Mouse (Mus musculus): ENCODE data around the gene Ddx6.

Gene Ddx6

DNA sequence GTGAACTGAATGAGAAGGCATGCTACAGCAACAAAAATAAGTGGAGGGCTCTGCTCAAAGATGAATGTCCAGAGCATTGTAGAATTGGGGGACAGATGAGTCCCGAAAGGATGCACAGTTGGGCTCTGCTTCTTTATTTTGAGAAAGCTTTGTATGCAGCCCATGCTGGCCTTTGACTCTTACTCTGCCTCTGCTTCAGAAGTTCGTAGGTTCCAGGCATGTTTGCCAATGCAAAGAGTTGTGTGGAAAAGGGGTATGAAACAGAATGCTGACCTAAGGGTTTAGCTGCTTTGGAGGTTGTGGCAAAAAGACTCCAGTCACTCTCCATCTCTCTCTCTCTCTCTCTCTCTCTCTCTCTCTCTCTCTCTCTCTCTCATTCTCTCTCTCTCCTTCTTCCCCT, 36.9 kb downstream of the Ddx6 start:
- DNase-seq (ENCODE audit: low spot score in 2 of 2): no peak

DNA sequence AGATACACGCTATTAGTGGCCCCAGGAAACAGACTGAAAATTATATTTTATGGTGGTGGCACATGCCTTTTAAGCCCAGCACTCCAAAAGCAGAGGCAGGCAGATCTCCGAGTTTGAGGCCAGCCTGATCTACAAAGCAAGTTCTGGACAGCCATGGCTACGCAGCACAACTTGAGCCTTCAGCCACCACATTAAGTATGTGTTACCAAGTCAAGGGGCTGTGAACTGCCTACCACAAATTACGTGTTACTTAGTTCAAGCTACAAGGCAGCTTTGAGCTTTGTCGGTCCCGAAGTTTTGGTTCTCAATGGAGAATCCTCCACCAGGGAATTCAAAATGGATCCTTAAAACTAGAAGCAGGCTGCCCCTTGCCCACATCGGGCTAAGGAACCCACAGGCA, 38.4 kb downstream of the Ddx6 start:
- DNase-seq (ENCODE audit: low spot score in 2 of 2): no peak

DNA sequence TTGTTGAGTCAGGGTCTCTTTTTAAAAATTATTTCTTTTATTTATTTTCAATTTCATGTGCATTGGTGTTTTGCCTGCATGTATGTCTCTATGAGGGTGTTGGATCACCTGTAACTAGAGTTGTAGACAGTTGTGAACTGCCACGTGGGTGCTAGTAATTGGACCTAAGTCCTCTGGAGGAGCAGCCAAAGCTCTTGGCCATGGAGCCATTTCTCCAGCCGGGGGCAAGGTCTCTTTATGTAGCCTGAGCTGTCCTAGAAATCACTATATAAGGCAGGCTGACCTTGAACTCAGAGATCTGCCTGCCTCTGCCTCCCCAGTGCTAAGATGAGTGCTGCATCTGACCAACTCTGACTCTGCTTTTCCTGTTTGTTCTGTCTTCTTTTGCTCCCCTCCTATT, 39.5 kb downstream of the Ddx6 start:
- DNase-seq (ENCODE audit: low spot score in 2 of 2): no peak

DNA sequence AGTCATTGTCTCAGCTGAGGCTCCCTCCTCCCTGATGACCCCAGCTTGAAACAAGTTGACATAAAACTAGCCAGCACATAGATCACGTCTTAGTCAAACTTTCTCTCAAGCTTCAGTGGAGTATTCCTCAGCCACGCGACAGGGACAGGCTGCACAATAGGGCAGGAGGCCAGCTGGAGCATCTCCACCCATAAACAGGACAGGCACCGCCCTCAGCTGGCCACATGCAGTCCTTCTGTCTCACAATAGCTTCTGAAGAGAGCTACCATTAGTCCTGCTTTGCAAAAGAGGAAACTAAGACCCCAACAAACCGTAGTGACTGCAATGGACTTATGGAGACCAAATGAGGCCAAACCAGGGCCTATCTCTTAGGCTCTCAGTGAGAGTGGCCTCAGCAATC, 40.8 kb downstream of the Ddx6 start:
- no peak for DNase-seq (ENCODE audit: low spot score in 2 of 2)

DNA sequence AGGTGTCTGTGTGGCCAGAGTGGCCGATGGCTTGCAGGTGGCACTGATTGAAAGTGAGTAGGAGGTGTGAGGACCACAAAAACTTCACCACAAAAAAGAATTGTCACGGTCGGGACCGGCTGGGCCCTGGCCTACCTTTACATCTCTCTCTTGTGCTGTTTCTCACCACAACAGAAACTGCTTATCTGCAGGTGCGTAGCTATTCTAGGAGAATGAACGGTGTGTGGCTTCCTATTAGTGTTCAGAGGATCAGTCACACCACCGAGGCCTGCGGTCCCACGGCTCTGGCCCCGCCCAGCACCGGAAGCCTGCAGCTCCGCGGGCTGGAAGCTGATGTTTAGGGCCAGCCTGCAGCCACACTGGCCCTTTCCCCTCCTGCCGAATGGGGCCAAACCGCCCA, 41.2 kb downstream of the Ddx6 start:
- no peak for DNase-seq (ENCODE audit: low spot score in 2 of 2)

DNA sequence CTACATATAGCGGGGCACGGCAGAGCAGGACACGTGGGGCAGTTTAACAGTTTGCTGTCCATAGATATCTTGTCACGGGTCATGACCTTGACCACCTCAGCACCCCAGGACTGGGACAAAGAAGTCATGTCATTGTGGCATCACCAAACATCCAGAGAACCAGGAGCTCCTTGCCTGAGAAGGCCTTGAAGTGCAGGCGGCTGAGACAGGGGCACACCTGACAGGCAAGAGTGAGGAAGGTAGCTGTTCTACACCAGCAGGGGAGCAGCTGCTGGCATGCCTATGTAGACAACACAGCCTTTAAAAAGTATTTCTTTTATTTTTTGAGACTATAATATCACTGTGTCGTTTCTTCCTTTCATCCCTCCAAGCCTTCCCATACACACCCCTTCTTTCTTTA, 41.7 kb downstream of the Ddx6 start:
- no peak for DNase-seq (ENCODE audit: low spot score in 2 of 2)

DNA sequence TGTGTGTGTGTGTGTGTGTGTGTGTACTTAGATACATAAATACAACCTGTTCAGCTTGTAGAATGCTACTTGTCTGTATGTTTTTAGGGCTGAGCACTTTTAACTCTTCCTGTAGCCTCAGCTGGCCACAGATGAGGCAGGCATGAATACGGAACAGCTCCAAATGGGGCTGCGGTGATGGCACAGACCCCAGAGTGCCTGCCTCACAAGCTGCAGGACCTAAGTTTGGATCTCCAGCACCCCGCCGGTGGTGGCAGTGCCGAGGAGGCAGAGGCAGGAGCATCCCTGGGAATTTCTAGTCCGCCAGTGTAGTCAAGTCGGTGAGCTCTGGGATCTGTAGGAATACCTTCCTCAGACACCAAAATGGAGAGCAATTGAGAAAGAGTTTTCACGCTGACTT, 42.3 kb downstream of the Ddx6 start:
- DNase-seq (ENCODE audit: low spot score in 2 of 2): no peak

DNA sequence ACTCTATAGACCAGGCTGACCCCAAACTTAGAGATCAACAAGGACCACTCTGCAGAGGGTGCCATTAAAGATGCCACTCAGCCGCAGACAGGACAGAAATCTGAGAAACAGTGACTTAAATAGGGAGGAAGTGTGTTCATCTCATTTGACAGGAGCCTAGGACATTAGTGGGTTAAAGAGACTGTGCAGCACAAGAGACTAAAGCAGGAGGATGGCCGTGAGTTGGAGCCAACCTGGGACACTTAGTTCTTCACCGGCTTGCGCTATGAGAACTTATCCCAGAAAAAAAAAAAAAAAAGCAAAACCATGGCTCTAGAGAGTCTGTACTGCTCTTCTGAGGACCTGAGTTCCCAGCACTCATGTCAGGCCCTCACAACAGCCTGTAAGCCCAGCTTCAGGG, 43.0 kb downstream of the Ddx6 start:
- no peak for DNase-seq (ENCODE audit: low spot score in 2 of 2)

DNA sequence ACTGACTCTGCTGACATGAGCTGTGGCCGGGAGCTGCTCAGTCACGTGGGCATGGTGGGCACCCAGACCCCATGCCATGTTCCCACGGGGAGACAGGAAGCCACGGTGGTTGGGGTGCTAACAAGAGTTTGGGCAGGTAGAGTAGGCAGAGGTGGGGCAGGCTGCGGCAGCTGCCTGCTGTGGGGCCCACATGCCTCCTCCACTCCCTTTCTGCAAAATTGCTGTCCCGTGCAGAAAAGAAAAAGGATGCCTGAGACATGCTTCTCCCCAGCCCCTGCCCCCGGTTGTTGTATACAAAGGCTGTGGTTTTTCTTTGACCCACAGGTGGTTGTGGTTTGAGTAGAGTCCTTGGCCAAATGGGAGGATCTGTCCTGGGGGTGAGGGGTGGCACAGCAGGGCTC, 44.2 kb downstream of the Ddx6 start:
- no peak for DNase-seq (ENCODE audit: low spot score in 2 of 2)

DNA sequence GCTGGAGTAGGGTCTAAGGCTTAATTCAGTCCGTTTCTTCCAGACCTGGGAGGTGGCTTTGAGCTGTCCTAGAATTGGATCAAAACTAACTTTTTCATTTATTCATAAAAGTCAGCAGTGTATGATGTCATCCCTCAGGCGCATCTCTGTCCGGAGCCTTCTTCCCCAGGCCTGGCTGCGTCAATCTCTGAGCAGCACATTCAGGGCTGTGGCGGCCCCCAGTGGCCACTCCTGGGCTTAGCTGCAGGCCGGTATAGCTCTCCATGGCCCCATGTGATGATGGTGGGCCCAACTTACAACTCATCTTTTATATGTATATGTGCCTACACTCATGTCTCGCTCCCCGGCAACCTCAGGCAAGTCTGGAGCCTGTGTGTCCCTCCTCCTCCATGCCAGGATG, 47.3 kb downstream of the Ddx6 start:
- peak; percentile 71 to 77 for DNase-seq (ENCODE audit: low spot score in 2 of 2)

DNA sequence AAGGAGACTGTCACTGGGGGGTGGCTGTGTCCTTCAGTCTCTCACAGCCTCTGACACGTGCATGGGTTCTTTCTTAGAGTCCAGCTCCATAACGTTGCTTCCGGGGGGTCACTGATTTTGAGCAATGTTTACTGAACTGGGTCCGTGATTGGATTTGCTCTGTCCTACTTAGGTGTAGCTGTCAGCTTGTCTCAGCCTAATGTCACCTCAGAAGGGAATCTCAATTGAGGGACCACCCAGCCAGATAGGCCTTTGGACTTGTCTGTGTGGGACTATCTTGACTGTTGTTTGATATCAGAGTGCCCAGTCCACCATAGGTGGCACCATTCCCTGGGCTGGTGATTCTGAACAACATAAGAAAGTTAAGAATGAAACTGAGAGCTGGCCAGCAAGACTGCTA, 49.2 kb downstream of the Ddx6 start:
- DNase-seq (ENCODE audit: low spot score in 2 of 2): no peak

DNA sequence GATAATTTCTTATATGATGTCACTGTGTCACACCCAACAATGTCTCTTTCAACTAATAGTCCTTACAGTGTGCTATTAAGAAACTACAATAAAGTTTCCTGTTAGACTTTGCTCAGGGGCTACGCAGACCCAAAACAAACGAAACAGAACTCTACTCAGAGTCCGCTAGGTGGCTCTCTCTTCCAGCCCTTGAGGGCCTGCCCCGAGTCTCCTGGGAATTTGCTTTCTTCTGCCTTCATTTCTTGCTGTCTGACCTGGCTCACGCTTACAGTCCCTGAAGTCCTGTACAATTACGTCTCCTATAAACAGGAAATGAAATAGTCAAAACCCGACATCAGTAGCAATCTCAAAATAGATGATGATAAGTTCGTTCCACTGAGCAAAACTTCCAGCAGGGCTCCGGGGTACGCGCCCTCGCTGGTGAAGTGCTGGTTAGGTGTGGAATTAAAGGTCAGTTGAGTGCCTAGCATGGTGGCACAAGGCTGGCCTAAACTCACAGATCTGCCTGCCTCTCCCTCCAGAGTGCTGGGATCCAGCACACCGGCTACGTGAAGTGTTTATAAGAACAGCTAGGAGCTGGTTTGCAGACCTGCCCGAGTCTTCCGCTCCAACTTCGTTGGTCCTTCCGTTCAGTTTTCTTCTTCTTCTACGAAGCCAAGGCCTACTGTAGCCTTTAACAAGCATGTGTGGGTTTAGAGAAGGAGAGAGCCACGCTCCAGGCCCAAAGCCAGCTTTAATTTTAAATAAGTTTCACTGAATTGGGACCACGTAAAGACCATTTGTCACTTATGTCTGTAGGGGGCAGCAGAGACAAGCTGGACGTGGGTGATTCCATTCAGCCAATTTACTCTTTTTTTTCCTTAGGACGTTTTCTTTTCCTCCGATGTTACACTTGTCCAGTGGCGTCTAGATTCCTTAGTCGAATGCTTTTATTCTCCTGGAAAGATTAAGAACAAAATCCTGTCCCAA, 50.7 kb downstream of the Ddx6 start:
- peak; percentile 59 to 74 for DNase-seq (ENCODE audit: low spot score in 2 of 2)

DNA sequence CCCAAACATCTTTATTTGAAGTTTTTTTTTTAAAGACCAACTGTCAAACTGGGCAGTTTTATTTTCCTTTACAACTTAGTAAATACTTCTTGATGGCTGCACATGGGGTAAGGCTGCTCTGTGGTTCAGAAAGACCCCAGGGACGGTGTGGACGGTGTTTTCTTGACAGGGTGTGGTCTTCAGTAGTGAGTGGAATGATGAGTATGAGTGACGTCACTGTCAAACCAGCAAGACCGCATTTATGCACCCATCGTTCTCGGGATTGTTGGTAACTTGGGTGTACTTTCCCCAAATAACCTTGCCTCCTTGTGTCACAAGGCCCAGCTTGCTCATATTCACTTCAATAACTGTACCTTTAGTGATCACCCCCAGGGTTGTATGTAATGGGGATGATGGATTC, 59.0 kb downstream of the Ddx6 start:
- DNase-seq (ENCODE audit: low spot score in 2 of 2): no peak

DNA sequence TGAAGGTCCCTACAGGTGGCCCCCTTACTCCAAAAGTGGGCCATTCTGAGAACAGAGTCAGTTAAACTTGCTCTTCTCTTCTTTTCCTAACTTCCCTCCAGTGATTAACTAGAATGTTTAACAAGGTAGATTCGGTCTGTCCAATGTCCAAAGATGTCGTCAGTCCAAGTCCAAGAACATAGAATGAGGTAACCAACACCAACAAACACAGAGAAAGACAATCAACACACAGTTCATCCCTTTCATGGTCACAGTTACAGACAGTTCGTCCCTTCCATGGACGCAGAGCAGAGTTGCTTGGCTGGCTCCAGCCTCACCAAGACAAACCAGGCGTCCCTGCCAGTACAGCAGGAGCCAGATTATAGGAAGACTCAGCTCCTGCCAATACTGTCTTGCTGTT, 66.7 kb downstream of the Ddx6 start:
- no peak for DNase-seq (ENCODE audit: low spot score in 2 of 2)

DNA sequence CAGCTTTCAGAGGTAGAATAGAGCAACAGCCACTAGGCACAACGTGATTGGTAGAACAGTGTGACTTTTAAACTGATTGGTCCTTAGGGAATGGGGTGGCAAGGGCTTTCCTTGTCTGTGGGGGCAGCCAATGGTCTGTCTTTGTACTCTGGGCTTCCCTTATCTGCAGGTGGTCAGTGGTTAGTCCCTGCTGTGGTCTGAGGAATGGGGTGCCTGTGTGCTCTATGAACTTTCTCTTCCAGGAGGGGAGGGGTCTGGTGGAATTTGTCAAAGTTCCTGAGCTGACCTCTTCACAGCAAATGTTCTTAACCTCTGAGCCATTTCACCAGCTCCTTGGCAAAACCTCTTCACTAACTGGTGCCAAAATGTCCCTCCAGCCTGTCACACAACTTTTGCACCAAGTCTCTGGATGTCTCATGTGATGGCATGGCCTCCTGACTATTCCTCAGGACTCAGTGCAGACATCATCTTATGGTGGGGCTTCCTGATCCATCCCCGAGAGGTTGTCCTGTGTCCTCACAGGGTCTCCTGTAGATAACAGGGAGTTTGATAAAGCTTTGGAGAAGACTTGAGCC, 67.7 kb downstream of the Ddx6 start:
- no peak for DNase-seq (ENCODE audit: low spot score in 2 of 2)

DNA sequence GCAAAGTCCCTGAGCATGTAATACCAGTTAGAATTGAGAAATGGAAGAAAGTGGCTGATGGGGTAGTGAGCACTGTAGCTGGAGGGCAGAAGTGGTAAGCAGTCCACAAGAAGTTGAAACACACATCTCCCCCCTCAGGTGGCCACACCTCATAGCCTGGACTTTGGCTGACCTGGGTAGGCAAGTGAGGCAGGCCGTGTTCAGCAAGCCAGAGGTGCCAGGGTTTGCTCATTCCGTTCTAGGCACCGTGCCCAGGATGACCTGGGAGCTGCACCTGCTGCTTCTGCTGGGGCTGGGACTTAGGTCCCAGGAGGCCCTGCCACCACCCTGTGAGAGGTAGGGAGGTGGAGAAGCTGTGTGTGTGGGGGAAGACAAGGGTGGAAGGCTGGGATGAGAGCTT, 68.3 kb downstream of the Ddx6 start, which contains the start of gene Treh:
Gene Treh, plus strand, starts transcription at position 229 of the 400 bp plus-strand sequence.
- no peak for DNase-seq (ENCODE audit: low spot score in 2 of 2)

DNA sequence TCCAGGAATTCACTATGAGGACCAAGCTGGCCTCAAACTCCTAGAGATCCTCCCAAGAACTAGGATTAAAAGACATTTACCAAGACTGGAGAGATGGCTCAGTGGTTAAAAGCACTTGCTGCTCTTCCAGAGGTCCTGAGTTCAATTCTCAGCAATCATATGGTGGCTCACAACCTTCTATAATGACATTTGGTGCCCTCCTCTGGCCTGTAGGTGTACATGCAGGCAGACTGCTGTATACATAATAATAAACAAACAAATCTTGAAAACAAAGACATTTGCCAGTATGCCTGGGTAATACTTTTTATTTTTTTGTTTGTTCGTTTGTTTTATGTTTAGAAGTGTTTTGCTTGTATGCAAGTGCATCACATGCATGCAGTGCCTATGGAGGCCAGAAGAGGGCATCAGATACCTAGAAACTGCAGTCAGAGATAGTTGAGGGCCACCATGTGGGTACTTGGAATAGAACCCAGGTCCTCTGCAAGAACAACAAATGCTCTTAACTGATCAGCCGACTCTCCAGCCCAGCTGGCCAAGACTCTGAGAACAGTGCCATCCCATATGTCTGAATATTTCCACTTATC, 73.7 kb downstream of the Ddx6 start:
- no peak for DNase-seq (ENCODE audit: low spot score in 2 of 2)

DNA sequence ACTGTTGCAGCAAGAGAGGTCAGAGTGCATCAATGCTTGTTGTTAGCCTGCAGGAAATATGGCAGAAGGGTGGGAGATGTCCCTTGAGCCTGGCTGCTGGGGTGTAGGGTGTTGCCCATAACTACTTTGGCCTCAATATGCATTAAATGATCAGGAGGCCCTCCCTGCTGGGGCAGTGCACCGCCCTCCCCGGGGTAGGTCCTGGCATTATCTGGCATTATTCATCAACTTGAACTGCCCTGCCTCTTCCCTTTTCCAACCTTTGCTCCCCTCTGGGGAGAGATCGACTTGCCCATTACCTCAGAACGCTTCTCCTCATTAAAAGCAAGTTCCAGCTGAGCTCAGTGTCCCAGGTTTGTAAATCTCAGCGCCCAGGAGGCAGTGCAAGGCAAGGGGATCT, 74.9 kb downstream of the Ddx6 start:
- DNase-seq (ENCODE audit: low spot score in 2 of 2): no peak

DNA sequence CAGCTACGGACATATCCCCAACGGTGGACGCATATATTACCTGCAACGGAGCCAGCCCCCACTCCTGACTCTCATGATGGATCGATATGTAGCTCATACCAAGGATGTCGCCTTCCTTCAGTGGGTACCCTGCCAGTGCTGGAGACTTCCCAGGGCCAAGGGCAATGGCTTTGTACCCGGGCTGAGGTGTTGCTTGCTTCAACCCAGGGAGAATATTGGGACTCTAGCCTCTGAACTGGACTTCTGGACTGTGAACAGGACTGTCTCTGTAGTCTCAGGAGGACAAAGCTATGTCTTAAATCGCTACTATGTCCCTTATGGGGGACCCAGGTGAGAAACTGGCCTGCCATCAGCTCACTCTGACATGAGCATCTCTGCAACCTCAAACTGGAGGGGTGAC, 78.4 kb downstream of the Ddx6 start:
- no peak for DNase-seq (ENCODE audit: low spot score in 2 of 2)

DNA sequence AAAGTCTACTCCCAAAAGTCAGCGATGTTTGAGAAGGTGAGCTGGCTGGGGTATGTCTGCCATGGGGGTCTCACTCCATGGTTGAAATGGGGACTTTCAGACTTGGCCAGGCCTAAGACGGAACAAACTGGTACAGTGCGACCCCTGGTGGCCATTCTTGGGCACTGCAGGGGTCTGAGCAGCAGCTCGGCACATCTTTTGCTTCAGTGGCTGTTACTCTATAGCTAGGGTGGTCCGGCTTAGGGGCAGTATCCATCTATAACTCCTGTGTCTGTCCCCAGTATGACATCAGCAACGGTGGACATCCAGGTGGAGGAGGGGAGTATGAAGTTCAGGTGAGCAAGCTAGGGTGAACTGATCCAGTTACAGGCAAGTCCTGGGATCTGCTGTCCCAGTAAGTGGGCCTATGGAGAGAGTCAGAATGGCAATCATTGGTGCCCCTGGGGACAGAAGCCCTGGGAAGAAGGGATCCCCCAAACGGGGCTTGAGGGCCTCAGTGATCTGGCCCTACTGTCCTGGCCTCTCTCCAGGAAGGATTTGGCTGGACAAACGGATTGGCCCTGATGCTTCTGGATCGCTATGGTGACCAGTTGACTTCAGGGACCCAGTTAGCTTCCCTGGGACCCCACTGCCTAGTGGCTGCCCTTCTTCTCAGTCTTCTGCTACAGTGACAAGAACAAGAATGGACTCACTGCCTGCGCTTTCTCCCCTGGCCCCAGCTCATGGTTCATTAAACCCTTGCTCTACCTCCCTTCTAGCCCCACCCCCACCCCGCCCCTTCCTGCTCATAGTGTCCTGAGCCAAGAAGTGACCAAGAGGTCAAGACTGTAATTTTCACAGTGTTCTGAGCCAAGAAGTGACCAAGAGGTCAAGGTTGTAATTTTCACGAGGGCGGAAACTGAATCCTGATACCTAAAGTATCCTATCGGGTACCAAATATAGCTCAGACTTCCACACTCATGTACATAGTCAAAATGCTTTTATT, 80.9 kb downstream of the Ddx6 start:
- peak; percentile 82 to 86 for DNase-seq (ENCODE audit: low spot score in 2 of 2)

DNA sequence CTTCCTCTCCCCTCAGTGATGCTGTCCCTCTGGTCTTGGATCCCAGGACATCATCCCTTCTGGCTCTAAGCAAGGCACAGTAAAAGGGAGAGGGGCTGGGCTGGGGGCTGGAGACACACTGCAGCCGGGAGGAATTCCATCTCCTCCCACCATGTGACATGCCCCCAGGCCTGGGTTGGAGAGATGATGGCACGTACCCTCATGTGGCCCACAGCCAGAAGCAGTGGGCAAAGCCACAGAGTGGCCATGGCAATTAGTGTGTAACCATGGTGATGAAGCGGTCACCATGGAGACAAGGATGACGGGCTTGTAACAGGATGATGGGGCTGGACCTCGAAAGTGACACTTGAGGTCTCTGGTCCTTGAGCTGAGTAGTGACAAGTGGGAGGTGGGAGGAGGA, 81.9 kb downstream of the Ddx6 start:
- peak; percentile 73 to 84 for DNase-seq (ENCODE audit: low spot score in 2 of 2)

DNA sequence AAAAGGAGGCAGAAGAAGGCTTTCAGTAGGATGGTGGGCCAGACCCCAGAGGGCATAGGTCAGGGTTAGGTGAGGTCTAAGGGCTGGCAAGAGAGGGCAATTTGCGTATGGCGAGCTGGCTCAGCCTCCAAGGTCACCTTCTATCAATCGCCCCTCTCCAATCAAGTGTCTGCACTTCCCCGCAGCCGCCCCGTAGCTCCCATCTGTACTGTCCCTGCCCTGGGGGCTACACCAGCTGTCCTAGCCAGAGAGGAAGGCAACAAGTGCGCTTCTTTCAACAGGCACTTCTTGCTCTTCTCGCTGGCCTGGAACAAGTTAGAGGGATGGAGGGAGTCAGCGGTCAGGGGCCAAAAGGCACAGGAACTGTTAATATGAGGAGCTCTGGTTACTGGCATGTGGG, 83.3 kb downstream of the Ddx6 start:
- peak in 1 of 2 experiments; percentile 25 for DNase-seq (ENCODE audit: low spot score in 2 of 2)

All from right cerebral cortex, postnatal 10 days (tissue).